Mouse (Mus musculus): ENCODE results near the gene Rbak.
"Not testable (repeated sequence)": the region's sequence is repeated elsewhere in the genome, so short reads cannot be mapped to it uniquely, and the experiment has no call there.

Rbak gene

DNA sequence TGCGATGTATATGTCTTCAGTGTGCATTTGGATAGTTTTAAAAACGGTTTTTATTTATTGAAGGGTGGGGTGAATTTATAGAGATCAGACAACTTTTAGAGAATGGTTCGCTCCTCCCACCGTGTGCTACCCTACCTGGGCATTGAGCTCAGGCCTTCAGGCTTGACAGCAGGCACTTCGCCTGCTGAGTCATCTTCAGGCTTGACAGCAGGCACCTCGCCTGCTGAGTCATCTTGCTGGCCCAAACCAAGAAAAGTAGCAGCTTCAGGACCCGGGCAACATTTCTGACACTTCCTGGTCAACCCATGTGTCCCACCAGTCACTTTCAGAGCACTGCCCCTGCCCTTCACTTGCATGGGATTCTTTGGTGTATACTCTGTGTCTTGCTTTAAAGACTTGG, 45.5 kb downstream of the Rbak start:
- DNase-seq (ENCODE audit: extremely low read depth, low read depth): peak; percentile 19

- not testable (repeated sequence) for DNase-seq (ENCODE audit: extremely low read depth, low read depth)
Measured at GRCm38 (mm10) chr5:143134216-143135010, 46.2 kb downstream of the Rbak start.

- DNase-seq (ENCODE audit: extremely low read depth, low read depth): peak; percentile 54
Measured at GRCm38 (mm10) chr5:143132935-143133514, 47.5 kb downstream of the Rbak start.

DNA sequence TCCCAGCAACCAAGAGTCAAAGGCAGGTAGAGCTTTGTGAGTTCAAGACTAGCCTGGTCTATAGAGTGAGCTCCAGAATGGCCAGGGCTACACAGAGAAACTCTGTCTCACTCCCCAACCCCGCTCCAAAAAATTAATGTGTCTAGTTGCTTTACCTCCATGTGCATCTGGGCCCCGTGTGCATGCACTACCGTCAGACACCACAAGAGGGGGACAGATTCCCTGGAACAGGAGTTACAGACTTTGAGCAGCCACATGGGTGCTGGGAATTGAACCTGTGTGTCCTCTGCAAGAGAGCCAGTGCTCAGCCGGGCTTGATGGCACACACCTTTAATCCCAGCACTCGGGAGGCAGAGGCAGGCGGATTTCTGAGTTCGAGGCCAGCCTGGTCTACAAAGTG, 50.2 kb downstream of the Rbak start:
- no peak for DNase-seq (ENCODE audit: extremely low read depth, low read depth)

GRCm38 (mm10) chr5:143129101-143129500, 51.5 kb downstream of the Rbak start:
- DNase-seq (ENCODE audit: extremely low read depth, low read depth): no peak

DNA sequence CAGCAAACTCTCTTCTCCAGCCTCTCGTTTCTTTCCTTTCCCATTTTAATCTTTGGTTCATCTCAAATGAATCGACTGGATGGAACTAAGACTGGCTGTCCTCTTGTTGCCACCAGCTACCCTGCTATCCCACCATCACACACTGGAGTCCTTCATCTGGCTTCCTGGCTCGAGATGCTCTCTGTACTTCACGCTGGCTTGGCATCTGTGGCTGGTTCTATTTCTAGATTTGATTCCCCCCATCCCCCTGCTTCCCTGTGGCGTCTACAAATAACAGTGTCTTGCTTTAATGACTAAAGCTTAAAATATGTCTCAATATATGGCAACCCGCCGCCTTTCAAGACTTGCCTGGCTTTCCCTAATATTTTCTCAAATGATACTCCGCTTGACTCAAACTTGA, 52.7 kb downstream of the Rbak start:
- no peak for DNase-seq (ENCODE audit: extremely low read depth, low read depth)

- no peak for DNase-seq (ENCODE audit: extremely low read depth, low read depth)
Measured at GRCm38 (mm10) chr5:143126908-143127307, 53.7 kb downstream of the Rbak start.

- no peak for DNase-seq (ENCODE audit: extremely low read depth, low read depth)
Measured at GRCm38 (mm10) chr5:143126089-143126488, 54.5 kb downstream of the Rbak start.

GRCm38 (mm10) chr5:143125601-143126000, 55.0 kb downstream of the Rbak start:
- no peak for DNase-seq (ENCODE audit: extremely low read depth, low read depth)

- DNase-seq (ENCODE audit: extremely low read depth, low read depth): no peak
Measured at GRCm38 (mm10) chr5:143124805-143125378, 55.7 kb downstream of the Rbak start.

- DNase-seq (ENCODE audit: extremely low read depth, low read depth): no peak
Measured at GRCm38 (mm10) chr5:143122673-143123072, 57.9 kb downstream of the Rbak start.
